Mouse (Mus musculus) liver, postnatal 0 days (tissue): ENCODE data around the gene Dnajc30.

Source experiments
- CTCF ChIP-seq: sonication (generic); IDR thresholded peaks from 2 replicates; pipeline ENCODE4 v1.5.1; 2016; ENCODE audit warnings: antibody characterized with exemption, low read depth
- EP300 ChIP-seq: IDR thresholded peaks from 2 replicates; pipeline ENCODE4 v1.6.1; 2016; ENCODE audit warnings: antibody characterized with exemption, low read depth, mild to moderate bottlenecking

GRCm38 (mm10) chr5:135053356-135053755 is 10.6 kb upstream of the Dnajc30 start:
- TF ChIP-seq EP300 (no peak), CTCF (no peak)
